Mouse (Mus musculus): ENCODE results near the gene Txnip. TPM values are rescaled to one million over a fixed set of nuclear protein-coding genes. Genes with fewer than 3 reads are reported as not detected.
A peak's percentile ranks its signal among the peaks of the same experiment; 100 is the strongest.

The Txnip gene
- polyA plus RNA-seq, 1 experiment from 2014 or later = 62.3 TPM

- H3K9ac ChIP-seq (replicated peaks; ENCODE audit: low read length) = no peak overlapping the region
- H3K27me3 ChIP-seq (ENCODE audit: control insufficient read depth, insufficient read depth, low read length) = no peaks in the 10 kb centered on the region
- H3K27ac ChIP-seq (replicated peaks; ENCODE audit: low read depth, low read length) = no peak overlapping the region
- H3K4me3 ChIP-seq (ENCODE audit: low read depth, low read length) = no peak overlapping the region
- ATAC-seq (replicated peaks; ENCODE audit: insufficient number of reproducible peaks, low FRiP score, low TSS enrichment, low read depth) (no peak), DNase-seq (ENCODE audit: low spot score) (no peak)
- 66% methylated on average over 18 of the region's 19 CpGs for WGBS
- H3K9me3 ChIP-seq (replicated peaks; ENCODE audit: control insufficient read depth, low read length) = no peaks in the 10 kb centered on the region
- no peaks in the 10 kb centered on the region for H3K36me3 ChIP-seq (replicated peaks; ENCODE audit: control insufficient read depth, insufficient read depth, low read depth, low read length)
- no peak overlapping the region for H3K4me2 ChIP-seq (ENCODE audit: low read depth, low read length)
- no peaks in the 10 kb centered on the region for H3K4me1 ChIP-seq (ENCODE audit: control insufficient read depth, insufficient read depth, low read length)
Observed at GRCm38 (mm10) chr3:96573611-96574511, 16.1 kb downstream of the Txnip start.

- H3K9me3 ChIP-seq (replicated peaks; ENCODE audit: control insufficient read depth, low read length) = no peaks in the 10 kb centered on the region
- no peaks in the 10 kb centered on the region for H3K27me3 ChIP-seq (ENCODE audit: control insufficient read depth, insufficient read depth, low read length)
- DNase-seq (ENCODE audit: low spot score) (no peak), ATAC-seq (replicated peaks; ENCODE audit: insufficient number of reproducible peaks, low FRiP score, low TSS enrichment, low read depth) (no peak)
- H3K4me1 ChIP-seq (ENCODE audit: control insufficient read depth, insufficient read depth, low read length) = no peaks in the 10 kb centered on the region; the same call in 1 of the 2 replicates
- H3K4me2 ChIP-seq (ENCODE audit: low read depth, low read length) = no peak overlapping the region
- no peak overlapping the region for H3K4me3 ChIP-seq (ENCODE audit: low read depth, low read length)
- H3K27ac ChIP-seq (replicated peaks; ENCODE audit: low read depth, low read length) = no peak overlapping the region
- WGBS = 84% methylated on average over 8 of the region's 8 CpGs
- no peak overlapping the region for H3K9ac ChIP-seq (replicated peaks; ENCODE audit: low read length)
- no peaks in the 10 kb centered on the region for H3K36me3 ChIP-seq (replicated peaks; ENCODE audit: control insufficient read depth, insufficient read depth, low read depth, low read length)
Observed at GRCm38 (mm10) chr3:96575272-96575984, 17.7 kb downstream of the Txnip start.

GRCm38 (mm10) chr3:96576005-96576658, 18.4 kb downstream of the Txnip start:
- Histone ChIP-seq H3K4me3 (ENCODE audit: low read depth, low read length) (no peak overlapping the region), H3K36me3 (replicated peaks; ENCODE audit: control insufficient read depth, insufficient read depth, low read depth, low read length) (no peaks in the 10 kb centered on the region), H3K4me2 (ENCODE audit: low read depth, low read length) (no peak overlapping the region), H3K9ac (replicated peaks; ENCODE audit: low read length) (no peak overlapping the region), H3K4me1 (ENCODE audit: control insufficient read depth, insufficient read depth, low read length) (no peaks in the 10 kb centered on the region; the same call in 1 of the 2 replicates), H3K27me3 (ENCODE audit: control insufficient read depth, insufficient read depth, low read length) (no peaks in the 10 kb centered on the region), H3K9me3 (replicated peaks; ENCODE audit: control insufficient read depth, low read length) (no peaks in the 10 kb centered on the region), H3K27ac (replicated peaks; ENCODE audit: low read depth, low read length) (no peak overlapping the region)
- ATAC-seq (replicated peaks; ENCODE audit: insufficient number of reproducible peaks, low FRiP score, low TSS enrichment, low read depth) = no peak; the same call in 1 of the 2 replicates
- 55% methylated on average over 14 of the region's 14 CpGs for WGBS
- DNase-seq (ENCODE audit: low spot score) = no peak

GRCm38 (mm10) chr3:96576690-96577541, 19.2 kb downstream of the Txnip start, which contains the start of gene Gm16253:
TSS of gene Gm16253 (plus strand) at chr3:96576984.
- Histone ChIP-seq H3K27me3 (ENCODE audit: control insufficient read depth, insufficient read depth, low read length) (no peaks in the 10 kb centered on the region), H3K9ac (replicated peaks; ENCODE audit: low read length) (peak within 1 kb of the TSS; percentile 37), H3K27ac (replicated peaks; ENCODE audit: low read depth, low read length) (peak within 1 kb of the TSS; percentile 63), H3K4me3 (ENCODE audit: low read depth, low read length) (no peak within 1 kb of the TSS), H3K36me3 (replicated peaks; ENCODE audit: control insufficient read depth, insufficient read depth, low read depth, low read length) (no peaks in the 10 kb centered on the region), H3K4me2 (ENCODE audit: low read depth, low read length) (peak within 1 kb of the TSS; percentile 5; the same call in 1 of the 2 replicates), H3K9me3 (replicated peaks; ENCODE audit: control insufficient read depth, low read length) (no peaks in the 10 kb centered on the region), H3K4me1 (ENCODE audit: control insufficient read depth, insufficient read depth, low read length) (no peaks in the 10 kb centered on the region; the same call in 1 of the 2 replicates)
- WGBS = 28% methylated on average over 17 of the region's 17 CpGs
- DNase-seq (ENCODE audit: low spot score) (peak; percentile 87), ATAC-seq (replicated peaks; ENCODE audit: insufficient number of reproducible peaks, low FRiP score, low TSS enrichment, low read depth) (peak; percentile 77)

GRCm38 (mm10) chr3:96577566-96577965, 19.8 kb downstream of the Txnip start:
- ATAC-seq (replicated peaks; ENCODE audit: insufficient number of reproducible peaks, low FRiP score, low TSS enrichment, low read depth) (no peak), DNase-seq (ENCODE audit: low spot score) (no peak)
- H3K4me2 ChIP-seq (ENCODE audit: low read depth, low read length) = no peak overlapping the region
- no peak overlapping the region for H3K4me3 ChIP-seq (ENCODE audit: low read depth, low read length)
- no peaks in the 10 kb centered on the region for H3K9me3 ChIP-seq (replicated peaks; ENCODE audit: control insufficient read depth, low read length)
- 83% methylated on average over 4 of the region's 4 CpGs for WGBS
- H3K27me3 ChIP-seq (ENCODE audit: control insufficient read depth, insufficient read depth, low read length) = no peaks in the 10 kb centered on the region
- no peaks in the 10 kb centered on the region; the same call in 1 of the 2 replicates for H3K4me1 ChIP-seq (ENCODE audit: control insufficient read depth, insufficient read depth, low read length)
- no peak overlapping the region for H3K9ac ChIP-seq (replicated peaks; ENCODE audit: low read length)
- no peaks in the 10 kb centered on the region for H3K36me3 ChIP-seq (replicated peaks; ENCODE audit: control insufficient read depth, insufficient read depth, low read depth, low read length)
- H3K27ac ChIP-seq (replicated peaks; ENCODE audit: low read depth, low read length) = peak overlapping the region; percentile 63

GRCm38 (mm10) chr3:96578561-96579238, 20.9 kb downstream of the Txnip start:
- no peak overlapping the region for H3K4me3 ChIP-seq (ENCODE audit: low read depth, low read length)
- H3K27ac ChIP-seq (replicated peaks; ENCODE audit: low read depth, low read length) = no peak overlapping the region
- H3K9ac ChIP-seq (replicated peaks; ENCODE audit: low read length) = no peak overlapping the region
- 84% methylated on average over 12 of the region's 12 CpGs for WGBS
- H3K27me3 ChIP-seq (ENCODE audit: control insufficient read depth, insufficient read depth, low read length) = no peaks in the 10 kb centered on the region
- H3K4me1 ChIP-seq (ENCODE audit: control insufficient read depth, insufficient read depth, low read length) = no peaks in the 10 kb centered on the region; the same call in 1 of the 2 replicates
- no peak overlapping the region for H3K4me2 ChIP-seq (ENCODE audit: low read depth, low read length)
- no peak for ATAC-seq (replicated peaks; ENCODE audit: insufficient number of reproducible peaks, low FRiP score, low TSS enrichment, low read depth)
- no peak for DNase-seq (ENCODE audit: low spot score)
- no peaks in the 10 kb centered on the region for H3K36me3 ChIP-seq (replicated peaks; ENCODE audit: control insufficient read depth, insufficient read depth, low read depth, low read length)
- no peaks in the 10 kb centered on the region for H3K9me3 ChIP-seq (replicated peaks; ENCODE audit: control insufficient read depth, low read length)

GRCm38 (mm10) chr3:96579239-96579750, 21.5 kb downstream of the Txnip start:
- Histone ChIP-seq H3K27ac (replicated peaks; ENCODE audit: low read depth, low read length) (no peak overlapping the region), H3K9me3 (replicated peaks; ENCODE audit: control insufficient read depth, low read length) (no peaks in the 10 kb centered on the region), H3K4me3 (ENCODE audit: low read depth, low read length) (no peak overlapping the region), H3K27me3 (ENCODE audit: control insufficient read depth, insufficient read depth, low read length) (no peaks in the 10 kb centered on the region), H3K4me1 (ENCODE audit: control insufficient read depth, insufficient read depth, low read length) (no peaks in the 10 kb centered on the region; the same call in 1 of the 2 replicates), H3K9ac (replicated peaks; ENCODE audit: low read length) (no peak overlapping the region), H3K36me3 (replicated peaks; ENCODE audit: control insufficient read depth, insufficient read depth, low read depth, low read length) (no peaks in the 10 kb centered on the region), H3K4me2 (ENCODE audit: low read depth, low read length) (no peak overlapping the region)
- WGBS = 70% methylated on average over 4 of the region's 4 CpGs
- DNase-seq (ENCODE audit: low spot score) (no peak), ATAC-seq (replicated peaks; ENCODE audit: insufficient number of reproducible peaks, low FRiP score, low TSS enrichment, low read depth) (no peak)

All from embryonic facial prominence, embryonic 11.5 days (tissue).